Mouse (Mus musculus): Measurements from ENCODE around the gene Bbs7.

Bbs7 gene

DNA sequence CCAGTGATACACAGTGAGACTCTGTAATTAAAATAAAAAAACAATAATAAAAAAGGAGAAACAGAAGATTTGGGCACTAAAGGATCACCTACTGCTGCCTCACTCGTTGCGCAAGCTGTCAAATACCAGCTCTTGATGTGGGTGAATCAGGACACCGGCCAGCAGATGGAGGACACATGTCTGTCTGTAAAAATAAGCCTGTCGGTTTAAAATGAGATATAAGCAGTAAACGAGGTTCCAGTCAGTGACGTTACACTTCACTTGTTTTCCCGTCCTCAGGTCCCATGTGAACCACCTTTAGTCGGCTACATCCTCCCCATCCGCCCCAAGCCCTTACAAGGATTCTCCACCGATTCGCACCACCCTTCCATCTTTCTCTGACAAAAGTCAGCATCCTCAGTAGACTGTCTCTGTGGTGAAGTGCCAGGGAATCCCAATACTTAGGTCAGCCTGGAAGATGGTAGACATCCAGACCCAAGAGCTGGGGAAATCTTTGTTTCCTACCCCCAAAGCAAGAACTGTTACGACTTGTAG lies 61.4 kb downstream of the Bbs7 start:
- DNase-seq (ENCODE audit: low spot score in 2 of 2) = peak; percentile 38 to 60

DNA sequence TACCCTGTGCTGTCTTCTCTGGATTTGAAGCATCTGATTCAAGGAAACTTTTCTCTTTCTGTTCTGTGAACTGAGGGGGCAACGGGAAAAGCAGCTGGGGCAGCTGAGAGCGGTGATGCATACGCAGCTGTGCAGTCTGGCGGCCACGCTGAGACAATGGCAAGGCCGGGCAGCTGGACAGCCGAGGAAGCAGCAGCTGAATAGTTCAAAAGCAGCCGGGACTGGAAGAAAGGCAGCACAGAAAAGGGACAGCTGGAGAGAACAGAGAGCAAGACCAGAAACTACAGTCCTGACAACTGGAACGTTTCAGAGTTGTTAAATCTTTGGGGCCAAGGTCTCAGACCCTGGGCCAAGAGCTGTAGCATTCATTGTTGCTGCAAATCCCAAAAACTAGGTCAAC lies 61.9 kb downstream of the Bbs7 start:
- peak in 1 of 2 experiments; percentile 53 for DNase-seq (ENCODE audit: low spot score in 2 of 2)

DNA sequence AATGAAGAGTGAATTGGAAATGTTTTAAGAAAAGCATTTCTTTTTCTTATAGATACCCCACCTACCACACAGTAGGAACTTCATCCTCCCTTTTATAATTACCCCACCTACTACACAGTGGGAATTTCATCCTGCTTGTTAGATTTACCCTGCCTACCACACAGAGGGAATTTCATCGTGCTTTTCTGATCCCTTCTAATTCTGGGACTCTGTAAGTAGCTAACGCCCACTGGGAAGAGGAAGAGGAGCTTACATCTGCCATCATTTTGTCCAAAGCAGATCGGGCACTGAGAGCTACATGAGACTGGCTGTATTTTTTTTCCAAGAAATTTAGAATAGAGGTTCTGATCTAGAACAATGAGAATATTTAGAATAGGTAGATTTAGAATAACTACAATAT lies 68.3 kb downstream of the Bbs7 start:
- no peak for DNase-seq (ENCODE audit: low spot score in 2 of 2)

DNA sequence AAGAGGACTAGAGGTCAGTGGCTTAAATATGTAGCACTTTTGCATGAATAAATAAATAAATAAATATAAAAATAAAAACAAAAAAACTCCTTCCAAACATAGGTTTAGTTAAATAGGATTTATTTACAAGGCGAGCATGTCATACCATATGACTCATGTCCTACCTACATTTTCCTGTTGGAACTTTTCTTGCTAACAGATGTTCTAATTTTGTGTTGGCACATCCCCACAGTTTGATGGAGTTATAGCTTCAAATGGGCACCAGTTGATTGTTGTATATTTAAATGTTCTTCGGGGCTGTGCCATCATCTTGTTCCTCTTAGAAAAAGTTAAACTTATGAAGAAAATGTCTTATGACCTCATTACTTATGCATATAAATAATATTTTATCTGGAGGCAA lies 71.9 kb downstream of the Bbs7 start:
- DNase-seq (ENCODE audit: low spot score in 2 of 2) = no peak

- DNase-seq (ENCODE audit: low spot score in 2 of 2) = peak in 1 of 2 experiments; percentile 42
These were observed 72.5 kb downstream of the Bbs7 start for GRCm38 (mm10) chr3:36540756-36541155.

DNA sequence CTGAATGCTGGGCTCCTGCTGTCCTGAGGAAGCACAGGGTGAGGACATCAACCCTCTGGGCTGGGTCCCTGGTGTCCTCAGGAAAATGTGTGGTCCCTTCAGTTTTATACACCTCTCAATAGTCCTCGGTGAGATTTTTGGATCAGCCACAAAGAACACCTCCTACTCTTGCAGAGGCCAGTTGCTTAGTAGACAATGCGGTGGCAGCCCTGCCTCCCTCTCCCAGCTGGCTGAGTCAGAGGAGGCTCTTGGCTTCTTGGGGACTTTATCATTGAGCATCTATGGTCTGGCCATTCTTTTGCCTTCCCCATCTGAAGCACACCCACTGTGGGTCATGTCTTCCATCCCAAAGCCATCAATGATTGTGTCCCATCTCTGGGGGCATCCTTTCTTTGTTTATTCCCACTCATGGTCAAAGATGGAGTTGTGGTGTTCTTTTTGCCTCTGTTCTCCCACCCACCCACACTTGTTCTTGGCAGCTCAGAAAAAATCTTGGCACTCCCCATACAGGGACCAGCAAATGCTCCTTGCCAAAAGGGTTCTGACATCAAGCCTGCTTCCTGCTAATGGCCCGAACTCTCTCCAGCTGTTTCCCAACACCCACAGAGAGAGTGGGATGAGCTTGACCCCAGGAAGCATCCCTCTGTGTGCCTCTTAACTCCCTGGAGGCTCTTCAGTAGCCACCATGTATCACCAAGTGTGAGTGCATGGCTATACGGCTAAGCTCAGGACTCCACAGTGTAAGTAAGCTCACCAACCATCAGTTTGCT lies 75.4 kb downstream of the Bbs7 start:
- DNase-seq (ENCODE audit: low spot score in 2 of 2) = peak in 1 of 2 experiments; percentile 43

DNA sequence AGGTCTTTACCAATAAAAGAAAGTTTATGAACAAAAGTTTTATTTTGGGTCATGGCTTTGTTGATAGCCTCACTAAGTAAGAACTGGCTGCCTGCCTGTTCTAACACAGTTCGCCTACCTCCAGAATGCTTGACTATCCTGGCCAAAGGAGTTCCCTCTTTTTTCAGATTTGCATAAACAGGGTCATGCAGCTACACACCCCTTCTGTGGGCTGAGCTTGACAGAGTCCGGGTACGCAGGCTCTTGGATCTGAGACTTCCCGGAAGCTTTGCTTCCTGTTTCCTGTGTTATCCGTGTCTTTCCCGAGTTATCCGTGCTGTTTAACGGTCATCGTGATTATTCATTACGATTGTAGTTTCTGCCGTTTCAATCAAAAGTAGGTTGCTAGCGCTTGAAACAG lies 77.2 kb downstream of the Bbs7 start:
- no peak for DNase-seq (ENCODE audit: low spot score in 2 of 2)

DNA sequence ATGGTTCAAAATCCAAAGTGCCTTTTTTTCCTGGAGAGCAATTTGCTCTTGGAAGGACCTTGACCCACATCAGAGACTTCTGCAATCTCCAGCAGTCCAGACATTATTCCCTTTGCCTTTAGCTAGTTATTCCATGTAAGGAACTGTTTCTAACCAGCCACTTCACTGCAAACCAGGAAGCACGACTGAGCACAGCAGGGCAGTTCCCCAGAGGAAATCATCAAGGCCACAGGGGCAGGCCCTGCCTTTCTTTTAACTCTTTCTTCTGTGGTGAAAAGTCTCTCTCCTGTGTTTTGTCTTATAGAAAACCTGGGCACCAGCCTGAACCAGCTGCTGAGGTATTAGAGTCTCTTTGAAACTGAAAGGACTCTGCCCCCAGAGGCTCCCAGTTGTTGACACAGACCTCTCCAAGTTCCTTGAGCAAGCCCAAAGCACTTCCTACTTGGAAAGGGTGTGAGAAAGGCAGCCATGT lies 80.0 kb downstream of the Bbs7 start:
- no peak for DNase-seq (ENCODE audit: low spot score in 2 of 2)

- no peak for DNase-seq (ENCODE audit: low spot score in 2 of 2)
These were observed 80.5 kb downstream of the Bbs7 start for GRCm38 (mm10) chr3:36532738-36533137.

DNA sequence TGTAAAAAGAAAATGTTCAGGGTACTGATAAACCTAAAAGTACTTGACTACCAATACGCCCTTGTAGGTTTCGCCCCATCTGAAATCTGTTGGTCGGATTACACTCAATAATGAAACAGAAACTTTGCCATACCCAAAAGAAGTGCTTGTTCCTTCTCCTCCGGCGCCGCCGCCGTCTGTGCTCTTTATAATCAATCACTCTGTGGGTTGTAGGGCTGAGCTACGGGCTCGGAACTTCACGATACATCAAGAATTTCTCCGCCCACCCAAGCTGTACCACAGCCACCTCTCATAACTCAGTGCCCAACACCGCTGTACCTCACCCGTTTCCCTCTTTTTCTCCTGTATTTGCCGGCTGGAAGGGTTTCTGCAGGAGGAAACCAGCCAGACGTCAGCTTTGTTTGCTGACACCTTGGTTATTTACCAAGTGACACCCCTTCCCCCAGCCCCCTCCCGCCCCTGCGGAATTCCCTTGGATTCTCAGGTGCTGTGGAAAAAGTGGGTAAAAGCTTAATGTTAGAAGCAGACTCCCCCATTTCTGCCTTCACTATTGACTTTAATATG lies 81.2 kb downstream of the Bbs7 start:
- DNase-seq (ENCODE audit: low spot score in 2 of 2) = no peak

- DNase-seq (ENCODE audit: low spot score in 2 of 2) = peak in 1 of 2 experiments; percentile 53
These were observed 82.0 kb downstream of the Bbs7 start for GRCm38 (mm10) chr3:36531242-36531641.

GRCm38 (mm10) chr3:36530781-36531180 lies 82.5 kb downstream of the Bbs7 start:
- peak in 1 of 2 experiments; percentile 27 for DNase-seq (ENCODE audit: low spot score in 2 of 2)

DNA sequence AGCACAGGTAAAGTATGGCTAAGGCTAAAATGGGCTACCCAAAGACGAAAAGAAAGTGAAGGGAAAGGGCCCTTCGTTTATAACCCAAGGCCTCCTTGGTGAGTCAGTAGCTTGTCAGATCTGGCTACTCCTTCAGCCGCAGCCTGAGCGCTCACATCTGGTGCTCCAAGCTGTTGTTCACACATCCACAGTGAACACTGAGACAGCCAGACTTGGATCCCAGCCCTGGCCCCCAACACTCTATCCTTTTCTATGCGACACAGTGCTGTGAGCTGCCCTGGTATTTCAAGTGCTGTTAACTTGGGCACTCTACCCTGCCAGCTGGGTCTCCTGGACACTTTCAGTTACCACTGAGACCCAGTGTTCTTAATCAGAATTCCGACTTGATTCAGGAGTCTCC lies 82.9 kb downstream of the Bbs7 start:
- peak; percentile 78 to 87 for DNase-seq (ENCODE audit: low spot score in 2 of 2)

- peak in 1 of 2 experiments; percentile 41 for DNase-seq (ENCODE audit: low spot score in 2 of 2)
These were observed 88.8 kb downstream of the Bbs7 start for GRCm38 (mm10) chr3:36524466-36524865.

Measured in frontal cortex, postnatal 36 days (tissue).